Mouse (Mus musculus): ENCODE data around the gene Tbcc.

DNA sequence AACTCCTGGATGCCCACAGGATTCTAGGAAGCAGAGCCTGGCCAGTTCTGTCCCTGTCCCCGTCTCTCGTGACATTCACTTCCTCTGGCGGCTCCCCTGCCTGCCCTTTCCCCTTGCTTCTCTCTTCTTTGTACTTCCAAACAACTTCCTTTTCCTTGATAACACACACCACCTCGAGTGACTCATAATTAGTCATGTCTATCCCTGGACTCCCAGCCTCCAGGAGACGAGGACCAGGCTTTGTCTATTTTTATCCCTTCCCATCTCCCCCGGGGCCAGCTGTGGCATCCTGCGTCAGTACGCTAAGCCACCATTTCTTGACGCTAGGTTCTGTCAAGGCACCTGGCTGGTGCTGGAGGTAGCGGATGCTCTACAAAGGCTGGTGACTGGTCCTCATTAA is 16.4 kb upstream of the Tbcc start:
- TF ChIP-seq TAL1 (IDR thresholded peaks at IDR 0.05; ENCODE audit: low read length) (no peak), GATA1 (IDR thresholded peaks at IDR 0.05; ENCODE audit: low read length) (no peak)
